Mouse (Mus musculus): Measurements from ENCODE around the gene Obscn. TPM values are rescaled to one million over a fixed set of nuclear protein-coding genes. Genes with fewer than 3 reads are reported as not detected.

Gene Obscn
- total and polyA plus RNA-seq, 3 experiments = 0.08 to 0.54 TPM; not detected in 1

DNA sequence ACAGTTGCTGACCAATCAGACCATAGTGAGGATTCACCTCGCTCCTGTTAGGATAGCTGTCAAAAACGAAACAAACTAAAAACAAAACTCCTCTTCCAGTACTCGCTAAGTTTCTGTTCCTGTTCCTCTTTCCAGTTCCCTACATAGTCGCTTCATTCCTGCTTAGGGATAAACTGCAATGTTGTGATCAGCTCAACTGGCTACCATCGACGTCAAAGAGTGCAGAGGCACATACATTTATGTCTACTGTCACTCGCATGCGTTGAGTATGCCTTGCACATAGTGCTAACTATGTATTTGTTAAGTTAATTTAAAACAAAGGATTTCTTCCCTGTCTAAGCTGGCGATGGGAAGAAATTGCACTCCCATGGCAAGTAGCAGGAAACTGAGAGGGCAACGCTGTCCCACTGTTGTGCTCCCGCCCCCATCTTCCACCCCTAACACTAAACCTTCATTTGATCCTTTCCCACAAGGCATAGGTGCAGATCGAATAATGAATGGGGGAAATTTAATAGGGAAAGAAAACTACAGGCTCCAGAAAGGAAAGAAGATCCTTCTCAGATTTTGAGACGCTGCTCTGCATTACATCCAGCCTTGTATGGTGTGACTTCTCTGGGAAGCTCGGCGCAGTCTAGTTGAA, 176.9 kb downstream of the Obscn start:
- DNase-seq (ENCODE audit: low read depth, low spot score) = no peak
- no peak overlapping the region for H3K4me3 ChIP-seq (ENCODE audit: control insufficient read depth in 1 of 2, insufficient read depth in 1 of 2, low read depth in 2 of 2, low read length in 2 of 2)
- peaks cover 5% of the 10 kb centered on the region in 2 experiments; a peak in 3 of 4 replicates for H3K4me1 ChIP-seq (ENCODE audit: control insufficient read depth in 1 of 2, insufficient read depth in 2 of 2, low read length in 2 of 2)
- H3K9ac ChIP-seq (ENCODE audit: control insufficient read depth, low read depth, low read length, poor library complexity, severe bottlenecking) = no peak overlapping the region
- no peaks in the 10 kb centered on the region for H3K27me3 ChIP-seq (ENCODE audit: control insufficient read depth in 1 of 2, insufficient read depth in 2 of 2, low read length in 2 of 2)
- no peaks in the 10 kb centered on the region for H3K9me3 ChIP-seq (replicated peaks; ENCODE audit: insufficient read depth, low read length)
- peaks cover 0 to 10% of the 10 kb centered on the region in 2 experiments; a peak in 2 of 4 replicates for H3K36me3 ChIP-seq (ENCODE audit: control insufficient read depth in 1 of 2, insufficient read depth in 2 of 2, low read length in 2 of 2)
- H3K79me2 ChIP-seq (ENCODE audit: control insufficient read depth, insufficient read depth, low read length, poor library complexity) = peaks cover 11% of the 10 kb centered on the region
- H3K27ac ChIP-seq (ENCODE audit: control insufficient read depth, low read depth, low read length) = no peak overlapping the region
- no peak for TF ChIP-seq CHD1 (IDR thresholded peaks at IDR 0.05; ENCODE audit: low read depth, low read length)
- TF ChIP-seq TCF12 (IDR thresholded peaks at IDR 0.05; ENCODE audit: low read depth, low read length) = no peak
- TF ChIP-seq MAX (IDR thresholded peaks at IDR 0.05; ENCODE audit: low read length) = no peak
- TF ChIP-seq MEF2A (IDR thresholded peaks at IDR 0.05; ENCODE audit: extremely low read depth, insufficient replicate concordance, low read depth, low read length, poor library complexity, severe bottlenecking) = no peak
- TF ChIP-seq ETS1 (IDR thresholded peaks at IDR 0.05; ENCODE audit: low read depth, low read length) = no peak

DNA sequence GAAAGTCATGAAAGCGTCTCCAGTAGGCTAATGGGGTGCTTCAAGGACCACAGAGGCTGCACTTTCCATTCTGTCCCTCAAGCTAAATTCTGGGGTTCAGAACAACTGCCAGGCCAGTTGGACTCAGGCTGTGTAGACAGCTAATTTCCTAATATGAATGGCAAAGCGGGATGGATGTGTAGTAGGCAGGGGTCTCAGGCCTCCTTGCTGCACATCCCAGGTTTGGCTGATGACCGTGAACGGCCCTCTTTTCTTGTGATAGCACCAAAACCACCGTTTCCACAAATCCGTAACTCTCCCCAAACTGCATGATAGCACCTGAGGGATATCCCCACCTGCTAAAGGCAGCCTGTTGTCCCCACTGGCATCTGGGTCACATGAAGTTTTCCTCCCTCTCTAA, 177.7 kb downstream of the Obscn start:
- no peak overlapping the region for H3K4me3 ChIP-seq (ENCODE audit: control insufficient read depth in 1 of 2, insufficient read depth in 1 of 2, low read depth in 2 of 2, low read length in 2 of 2)
- no peak overlapping the region for H3K27ac ChIP-seq (ENCODE audit: control insufficient read depth, low read depth, low read length)
- H3K79me2 ChIP-seq (ENCODE audit: control insufficient read depth, insufficient read depth, low read length, poor library complexity) = peaks cover 11% of the 10 kb centered on the region
- DNase-seq (ENCODE audit: low read depth, low spot score) = no peak
- no peaks in the 10 kb centered on the region for H3K9me3 ChIP-seq (replicated peaks; ENCODE audit: insufficient read depth, low read length)
- no peaks in the 10 kb centered on the region for H3K27me3 ChIP-seq (ENCODE audit: control insufficient read depth in 1 of 2, insufficient read depth in 2 of 2, low read length in 2 of 2)
- H3K9ac ChIP-seq (ENCODE audit: control insufficient read depth, low read depth, low read length, poor library complexity, severe bottlenecking) = no peak overlapping the region
- H3K4me1 ChIP-seq (ENCODE audit: control insufficient read depth in 1 of 2, insufficient read depth in 2 of 2, low read length in 2 of 2) = peaks cover 5 to 8% of the 10 kb centered on the region in 2 experiments; a peak in 3 of 4 replicates
- TF ChIP-seq POLR2AphosphoS2 (IDR thresholded peaks at IDR 0.05; ENCODE audit: low read length) = no peak
- TF ChIP-seq USF2 (IDR thresholded peaks at IDR 0.05; ENCODE audit: borderline replicate concordance in 1 of 2, insufficient read depth in 1 of 2, low read depth in 1 of 2, low read length in 2 of 2) = no peak
- TF ChIP-seq ZNF384 (IDR thresholded peaks at IDR 0.05; ENCODE audit: low read depth, low read length) = no peak
- peaks cover 0 to 10% of the 10 kb centered on the region in 2 experiments; a peak in 2 of 4 replicates for H3K36me3 ChIP-seq (ENCODE audit: control insufficient read depth in 1 of 2, insufficient read depth in 2 of 2, low read length in 2 of 2)

GRCm38 (mm10) chr11:58957226-58957914, 178.8 kb downstream of the Obscn start:
- no peak overlapping the region for H3K4me3 ChIP-seq (ENCODE audit: control insufficient read depth in 1 of 2, insufficient read depth in 1 of 2, low read depth in 2 of 2, low read length in 2 of 2)
- H3K36me3 ChIP-seq (ENCODE audit: control insufficient read depth in 1 of 2, insufficient read depth in 2 of 2, low read length in 2 of 2) = peaks cover 0 to 14% of the 10 kb centered on the region in 2 experiments; a peak in 2 of 4 replicates
- no peak overlapping the region for H3K27ac ChIP-seq (ENCODE audit: control insufficient read depth, low read depth, low read length)
- no peaks in the 10 kb centered on the region for H3K9me3 ChIP-seq (replicated peaks; ENCODE audit: insufficient read depth, low read length)
- DNase-seq (ENCODE audit: low read depth, low spot score) = no peak
- peaks cover 11% of the 10 kb centered on the region for H3K79me2 ChIP-seq (ENCODE audit: control insufficient read depth, insufficient read depth, low read length, poor library complexity)
- peaks cover 5 to 16% of the 10 kb centered on the region in 2 experiments; a peak in 3 of 4 replicates for H3K4me1 ChIP-seq (ENCODE audit: control insufficient read depth in 1 of 2, insufficient read depth in 2 of 2, low read length in 2 of 2)
- no peaks in the 10 kb centered on the region for H3K27me3 ChIP-seq (ENCODE audit: control insufficient read depth in 1 of 2, insufficient read depth in 2 of 2, low read length in 2 of 2)
- TF ChIP-seq MYC (IDR thresholded peaks at IDR 0.05; ENCODE audit: low read depth, low read length) (no peak), POLR2AphosphoS5 (IDR thresholded peaks at IDR 0.05; ENCODE audit: borderline replicate concordance, low read depth, low read length) (no peak), TAL1 (IDR thresholded peaks at IDR 0.05; ENCODE audit: low read length) (no peak), TCF12 (IDR thresholded peaks at IDR 0.05; ENCODE audit: low read depth, low read length) (no peak), EP300 (IDR thresholded peaks at IDR 0.05; ENCODE audit: low read depth in 1 of 2, low read length in 2 of 2) (no peak)
- H3K9ac ChIP-seq (ENCODE audit: control insufficient read depth, low read depth, low read length, poor library complexity, severe bottlenecking) = no peak overlapping the region

Measured in MEL (cell line).